Mouse (Mus musculus): ENCODE measurements at regions not wholly inside any gene's neighbourhood (a gene's known extent, or its start where the extent isn't known, plus 50 kb on each side); places are given as distances from the start of the nearest gene placed in this dataset.

DNA sequence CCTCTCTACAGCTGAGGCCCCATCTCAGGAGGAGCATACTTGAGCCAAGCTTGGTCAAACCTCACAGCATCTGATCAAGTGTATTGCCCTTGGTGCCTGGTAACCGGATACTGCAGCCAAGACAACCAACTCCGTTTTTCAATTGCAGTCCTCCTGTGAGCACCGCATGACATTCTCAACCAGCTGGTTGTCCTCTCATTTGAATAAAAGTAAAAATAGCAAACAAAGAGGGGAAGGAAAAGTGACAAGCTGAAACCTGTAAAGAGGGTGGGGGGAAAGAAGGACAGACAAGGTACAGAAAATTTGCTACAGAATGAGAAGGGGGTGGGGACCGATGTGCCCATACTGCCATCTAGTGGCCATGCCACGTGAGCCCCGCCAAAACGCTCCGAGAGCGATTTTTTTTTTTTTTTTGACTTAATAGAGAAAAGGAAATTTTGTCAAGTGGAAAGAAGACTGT lies 314.0 kb downstream of the Zpld1 start:
- TF ChIP-seq ZNF384 (IDR thresholded peaks at IDR 0.05; ENCODE audit: low read depth, low read length) (peak; percentile 97), HCFC1 (IDR thresholded peaks at IDR 0.05; ENCODE audit: borderline replicate concordance, insufficient read depth, low read length) (no peak), CHD2 (IDR thresholded peaks at IDR 0.05; ENCODE audit: low read depth, low read length) (no peak), MAFK (IDR thresholded peaks at IDR 0.05; ENCODE audit: insufficient read depth, low read depth, low read length) (no peak), ZC3H11A (IDR thresholded peaks at IDR 0.05; ENCODE audit: borderline replicate concordance, low read depth, low read length) (0 out of 2 replicates have a peak, but pooled peaks have one; percentile 68)
